Mouse (Mus musculus) MEL (cell line): Measurements from ENCODE around the gene Soat1. TPM values are rescaled to one million over a fixed set of nuclear protein-coding genes. Genes with fewer than 3 reads are reported as not detected.

Experiments
- DNase-seq: peaks from one replicate; pipeline ENCODE4 v3.0.0; 2011; ENCODE audit warnings: low read depth, low spot score
- H3K27ac ChIP-seq: 2 replicates; pipeline ENCODE4 v1.5.1; 2012; ENCODE audit warnings: low read depth, mild to moderate bottlenecking, control low read depth, low read length, moderate library complexity; ENCODE audit not compliant: control insufficient read depth
- H3K27me3 ChIP-seq, 2 experiments: fragments of 150-350 bp in 1 of 2; sonication (generic) in 1 of 2; 2 replicates each; pipeline ENCODE4 v1.6.1; 2012; ENCODE audit warnings: low read length in 2 of 2, mild to moderate bottlenecking in 2 of 2, improper control_type of control experiment in 1 of 2, moderate library complexity in 1 of 2; ENCODE audit not compliant: insufficient read depth in 2 of 2, control insufficient read depth in 1 of 2
- H3K36me3 ChIP-seq, 2 experiments: 2 replicates each; pipeline ENCODE4 v1.6.1; 2012 to 2014; ENCODE audit warnings: low read length in 2 of 2, improper control_type of control experiment in 1 of 2, inconsistent platforms in 1 of 2, mild to moderate bottlenecking in 1 of 2; ENCODE audit not compliant: insufficient read depth in 2 of 2, control insufficient read depth in 1 of 2
- H3K4me1 ChIP-seq, 2 experiments: fragments of 150-350 bp in 1 of 2; sonication (generic) in 1 of 2; 2 replicates each; pipeline ENCODE4 v1.6.1; 2012; ENCODE audit warnings: low read length in 2 of 2, improper control_type of control experiment in 1 of 2, mild to moderate bottlenecking in 1 of 2; ENCODE audit not compliant: insufficient read depth in 2 of 2, control insufficient read depth in 1 of 2
- H3K4me3 ChIP-seq, 2 experiments: fragments of 150-350 bp in 1 of 2; sonication (generic) in 1 of 2; 2 replicates each; pipeline ENCODE4 v1.5.1; 2012; ENCODE audit warnings: low read depth in 2 of 2, low read length in 2 of 2, mild to moderate bottlenecking in 2 of 2, moderate library complexity in 2 of 2, control low read depth in 1 of 2, improper control_type of control experiment in 1 of 2; ENCODE audit not compliant: control insufficient read depth in 1 of 2, insufficient read depth in 1 of 2
- H3K79me2 ChIP-seq: 2 replicates; pipeline ENCODE4 v1.6.1; 2012; ENCODE audit warnings: mild to moderate bottlenecking, low read length, moderate library complexity; ENCODE audit not compliant: control insufficient read depth, poor library complexity, insufficient read depth
- H3K9ac ChIP-seq: 2 replicates; pipeline ENCODE4 v1.6.1; 2012; ENCODE audit warnings: low read depth, mild to moderate bottlenecking, control low read depth, low read length, moderate library complexity; ENCODE audit not compliant: control insufficient read depth, poor library complexity, severe bottlenecking
- H3K9me3 ChIP-seq: fragments of 150-350 bp; sonication (generic); replicated peaks from 2 replicates; pipeline ENCODE4 v1.6.1; 2012; ENCODE audit warnings: mild to moderate bottlenecking, low read length, improper control_type of control experiment, moderate library complexity; ENCODE audit not compliant: insufficient read depth
- CHD1 ChIP-seq: IDR thresholded peaks from 2 replicates; pipeline ENCODE4 v1.6.1; 2012; ENCODE audit warnings: low read depth, mild to moderate bottlenecking, inconsistent platforms, low read length, improper control_type of control experiment
- CHD2 ChIP-seq: IDR thresholded peaks from 2 replicates; pipeline ENCODE4 v1.6.1; 2011; ENCODE audit warnings: low read length, improper control_type of control experiment
- CTCF ChIP-seq, 3 experiments: IDR thresholded peaks in 2 of 3; conservative IDR thresholded peaks in 1 of 3; 2 replicates each; pipeline ENCODE4 v1.5.1; 2011 to 2012; ENCODE audit warnings: low read length in 3 of 3, low read depth in 2 of 3, mild to moderate bottlenecking in 2 of 3, improper control_type of control experiment in 1 of 3, inconsistent platforms in 1 of 3, mixed read lengths in 1 of 3, moderate library complexity in 1 of 3; ENCODE audit not compliant: control insufficient read depth in 1 of 3, insufficient read depth in 1 of 3, poor library complexity in 1 of 3, severe bottlenecking in 1 of 3
- ELF1 ChIP-seq: IDR thresholded peaks from 2 replicates; pipeline ENCODE4 v1.6.1; 2014; ENCODE audit warnings: low read depth, mild to moderate bottlenecking, inconsistent platforms, low read length, improper control_type of control experiment, moderate library complexity
- EP300 ChIP-seq, 2 experiments: IDR thresholded peaks; 2 replicates each; pipeline ENCODE4 v1.6.1; 2011; ENCODE audit warnings: improper control_type of control experiment in 2 of 2, low read length in 2 of 2, low read depth in 1 of 2, mild to moderate bottlenecking in 1 of 2
- ETS1 ChIP-seq: IDR thresholded peaks from 2 replicates; pipeline ENCODE4 v1.6.1; 2012; ENCODE audit warnings: low read depth, mild to moderate bottlenecking, inconsistent platforms, low read length, improper control_type of control experiment, moderate library complexity
- GATA1 ChIP-seq: IDR thresholded peaks from 2 replicates; pipeline ENCODE4 v1.6.1; 2011; ENCODE audit warnings: low read depth, low read length, improper control_type of control experiment
- HCFC1 ChIP-seq: IDR thresholded peaks from 2 replicates; pipeline ENCODE4 v1.6.1; 2012; ENCODE audit warnings: low read depth, mild to moderate bottlenecking, inconsistent platforms, low read length, improper control_type of control experiment, moderate library complexity
- JUND ChIP-seq: IDR thresholded peaks from 2 replicates; pipeline ENCODE4 v1.6.1; 2011; ENCODE audit warnings: low read depth, mild to moderate bottlenecking, improper control_type of control experiment, low read length
- KAT2A ChIP-seq: conservative IDR thresholded peaks from 2 replicates; pipeline ENCODE4 v1.6.1; 2012; ENCODE audit warnings: low read depth, low read length, improper control_type of control experiment, inconsistent platforms
- MAFK ChIP-seq: IDR thresholded peaks from 2 replicates; pipeline ENCODE4 v1.6.1; 2011; ENCODE audit warnings: low read depth, mild to moderate bottlenecking, low read length, improper control_type of control experiment, borderline replicate concordance
- MAX ChIP-seq: IDR thresholded peaks from 2 replicates; pipeline ENCODE4 v1.6.1; 2011; ENCODE audit warnings: low read length, improper control_type of control experiment
- MAZ ChIP-seq: IDR thresholded peaks from 2 replicates; pipeline ENCODE4 v1.6.1; 2012; ENCODE audit warnings: low read depth, mild to moderate bottlenecking, inconsistent platforms, low read length, improper control_type of control experiment
- MXI1 ChIP-seq: IDR thresholded peaks from 2 replicates; pipeline ENCODE4 v1.6.1; 2011; ENCODE audit warnings: mild to moderate bottlenecking, low read depth, low read length, improper control_type of control experiment
- MYC ChIP-seq: IDR thresholded peaks from 2 replicates; pipeline ENCODE4 v1.6.1; 2011; ENCODE audit warnings: low read depth, mild to moderate bottlenecking, low read length, improper control_type of control experiment, moderate library complexity
- NELFE ChIP-seq: IDR thresholded peaks from 2 replicates; pipeline ENCODE4 v1.6.1; 2011; ENCODE audit warnings: low read depth, low read length, improper control_type of control experiment
- NRF1 ChIP-seq: IDR thresholded peaks from 2 replicates; pipeline ENCODE4 v1.6.1; 2014; ENCODE audit warnings: low read depth, mild to moderate bottlenecking, inconsistent platforms, low read length, improper control_type of control experiment, moderate library complexity; ENCODE audit not compliant: poor library complexity, insufficient read depth, severe bottlenecking
- POLR2A ChIP-seq, 2 experiments: IDR thresholded peaks; 2 replicates each; pipeline ENCODE4 v1.6.1; 2011 to 2012; ENCODE audit warnings: low read length in 2 of 2, mild to moderate bottlenecking in 2 of 2, control low read depth in 1 of 2, improper control_type of control experiment in 1 of 2, low read depth in 1 of 2, moderate library complexity in 1 of 2; ENCODE audit not compliant: control insufficient read depth in 1 of 2, insufficient read depth in 1 of 2, poor library complexity in 1 of 2
- POLR2AphosphoS5 ChIP-seq: IDR thresholded peaks from 2 replicates; pipeline ENCODE4 v1.6.1; 2012; ENCODE audit warnings: low read depth, borderline replicate concordance, mild to moderate bottlenecking, inconsistent platforms, low read length, moderate library complexity, mixed read lengths
- RAD21 ChIP-seq: IDR thresholded peaks from 2 replicates; pipeline ENCODE4 v1.6.1; 2011; ENCODE audit warnings: mild to moderate bottlenecking, low read depth, low read length, improper control_type of control experiment
- RCOR1 ChIP-seq: IDR thresholded peaks from 2 replicates; pipeline ENCODE4 v1.6.1; 2012; ENCODE audit warnings: low read depth, mild to moderate bottlenecking, inconsistent platforms, low read length, improper control_type of control experiment
- SIN3A ChIP-seq: IDR thresholded peaks from 2 replicates; pipeline ENCODE4 v1.6.1; 2012; ENCODE audit warnings: low read length, improper control_type of control experiment, inconsistent platforms
- SMC3 ChIP-seq: IDR thresholded peaks from 2 replicates; pipeline ENCODE4 v1.6.1; 2011; ENCODE audit warnings: low read depth, low read length, improper control_type of control experiment
- TBP ChIP-seq: IDR thresholded peaks from 2 replicates; pipeline ENCODE4 v1.8.0; 2011; ENCODE audit warnings: low read depth, low read length, improper control_type of control experiment
- TCF12 ChIP-seq: IDR thresholded peaks from 2 replicates; pipeline ENCODE4 v1.6.1; 2014; ENCODE audit warnings: low read depth, mild to moderate bottlenecking, inconsistent platforms, low read length, improper control_type of control experiment, moderate library complexity
- USF1 ChIP-seq: IDR thresholded peaks from 2 replicates; pipeline ENCODE4 v1.6.1; 2014; ENCODE audit warnings: low read depth, mild to moderate bottlenecking, inconsistent platforms, low read length, improper control_type of control experiment, moderate library complexity
- USF2 ChIP-seq, 2 experiments: IDR thresholded peaks; 2 replicates each; pipeline ENCODE4 v1.6.1; 2011 to 2012; ENCODE audit warnings: improper control_type of control experiment in 2 of 2, low read length in 2 of 2, borderline replicate concordance in 1 of 2, inconsistent platforms in 1 of 2, low read depth in 1 of 2, mild to moderate bottlenecking in 1 of 2; ENCODE audit not compliant: insufficient read depth in 1 of 2
- ZC3H11A ChIP-seq: IDR thresholded peaks from 2 replicates; pipeline ENCODE4 v1.6.1; 2012; ENCODE audit warnings: low read depth, mild to moderate bottlenecking, inconsistent platforms, low read length, improper control_type of control experiment
- ZNF384 ChIP-seq: IDR thresholded peaks from 2 replicates; pipeline ENCODE4 v1.6.1; 2012; ENCODE audit warnings: low read depth, mild to moderate bottlenecking, inconsistent platforms, low read length, improper control_type of control experiment
- polyA plus RNA-seq, 2 experiments: library from polyadenylated mRNA; stranded (reverse) in 1 of 2; unstranded in 1 of 2; fragments of >175 nt in 1 of 2; fragments of >200 nt in 1 of 2; gene quantifications; 2 replicates each; pipeline versions ENCODE4 v1.2.1 to v1.2.4; 2012; ENCODE audit warnings: low replicate concordance in 2 of 2, low read depth in 1 of 2; ENCODE audit not compliant: insufficient read length in 2 of 2, insufficient read depth in 1 of 2, missing spikeins in 1 of 2
- total RNA-seq: library from RNA; depleted of rRNA; stranded (reverse); fragments of 300-350 nt; gene quantifications from 2 replicates; pipeline ENCODE4 v1.2.3, GENCODE M21; 2012

The Soat1 gene
- total and polyA plus RNA-seq, 3 experiments, result 2.7 to 10.5 TPM; not detected in 1

- peak; percentile 93 for DNase-seq
- Histone ChIP-seq H3K4me3 (peak within 1 kb of the TSS; percentile 55 to 88), H3K9me3 (no peaks in the 10 kb centered on the region), H3K9ac (peak within 1 kb of the TSS; percentile 66), H3K27ac (peak within 1 kb of the TSS; percentile 86), H3K79me2 (no peaks in the 10 kb centered on the region), H3K36me3 (peaks cover 0 to 11% of the 10 kb centered on the region in 2 experiments; a peak in 2 of 4 replicates), H3K4me1 (peaks cover 0 to 19% of the 10 kb centered on the region in 2 experiments; a peak in 3 of 4 replicates), H3K27me3 (no peaks in the 10 kb centered on the region)
- TF ChIP-seq MAZ, result peak; percentile 77; the same call in 1 of the 2 replicates
- peak; percentile 80 for TF ChIP-seq NRF1
- TF ChIP-seq TBP, result peak; percentile 54; the same call in 1 of the 2 replicates
- TF ChIP-seq MAX, result peak; percentile 51; the same call in 1 of the 2 replicates
- peak; percentile 96 for TF ChIP-seq ELF1
- 0 out of 2 replicates have a peak, but pooled peaks have one; percentile 43 for TF ChIP-seq TCF12
- no peak for TF ChIP-seq MAFK
- peak; percentile 67 for TF ChIP-seq MXI1
- TF ChIP-seq POLR2A (IDR thresholded peaks at IDR 0.05; ENCODE audit: control insufficient read depth in 1 of 2, insufficient read depth in 1 of 2, low read depth in 1 of 2, low read length in 2 of 2, poor library complexity in 1 of 2), result peak in 1 of 2 experiments; percentile 79; a peak in 2 of 4 replicates
- no peak for TF ChIP-seq CTCF (IDR thresholded peaks at IDR 0.05 in 2 of 3, conservative IDR thresholded peaks at IDR 0.05 in 1 of 3; ENCODE audit: control insufficient read depth in 1 of 3, insufficient read depth in 1 of 3, low read depth in 2 of 3, low read length in 3 of 3, poor library complexity in 1 of 3, severe bottlenecking in 1 of 3)
- no peak for TF ChIP-seq RAD21
- TF ChIP-seq RCOR1, result peak; percentile 34; the same call in 1 of the 2 replicates
- peak; percentile 61; the same call in 1 of the 2 replicates for TF ChIP-seq HCFC1
- TF ChIP-seq SIN3A, result peak; percentile 93
- peak; percentile 72 for TF ChIP-seq NELFE
Observed at GRCm38 (mm10) chr1:156420671-156421297, 53.3 kb downstream of the Soat1 start, which contains the start of gene Axdnd1. TSS of gene Axdnd1 (minus strand) at chr1:156421159.

- Histone ChIP-seq H3K9me3 (no peaks in the 10 kb centered on the region), H3K79me2 (no peaks in the 10 kb centered on the region), H3K4me3 (no peak overlapping the region), H3K9ac (no peak overlapping the region), H3K36me3 (peaks cover 0 to 13% of the 10 kb centered on the region in 2 experiments; a peak in 2 of 4 replicates), H3K27me3 (no peaks in the 10 kb centered on the region), H3K27ac (no peak overlapping the region), H3K4me1 (peaks cover 4 to 8% of the 10 kb centered on the region in 2 experiments; a peak in 3 of 4 replicates)
- DNase-seq, result peak; percentile 82
- no peak for TF ChIP-seq ZNF384
- TF ChIP-seq ETS1, result no peak
- no peak for TF ChIP-seq TBP
- no peak for TF ChIP-seq USF2 (IDR thresholded peaks at IDR 0.05; ENCODE audit: borderline replicate concordance in 1 of 2, insufficient read depth in 1 of 2, low read depth in 1 of 2, low read length in 2 of 2)
- TF ChIP-seq SMC3, result peak; percentile 74
- TF ChIP-seq NRF1, result no peak
- TF ChIP-seq CHD2, result no peak
- no peak for TF ChIP-seq EP300 (IDR thresholded peaks at IDR 0.05; ENCODE audit: low read depth in 1 of 2, low read length in 2 of 2)
- peak in 2 of 3 experiments; percentile 51 to 80; a peak in 4 of 6 replicates for TF ChIP-seq CTCF (IDR thresholded peaks at IDR 0.05 in 2 of 3, conservative IDR thresholded peaks at IDR 0.05 in 1 of 3; ENCODE audit: control insufficient read depth in 1 of 3, insufficient read depth in 1 of 3, low read depth in 2 of 3, low read length in 3 of 3, poor library complexity in 1 of 3, severe bottlenecking in 1 of 3)
- no peak for TF ChIP-seq USF1
- no peak for TF ChIP-seq CHD1
- no peak for TF ChIP-seq JUND
- TF ChIP-seq RCOR1, result no peak
- peak; percentile 56 for TF ChIP-seq ZC3H11A
- no peak for TF ChIP-seq TCF12
- TF ChIP-seq KAT2A, result no peak
- TF ChIP-seq RAD21, result peak; percentile 79
- no peak for TF ChIP-seq MXI1
- TF ChIP-seq POLR2AphosphoS5, result no peak
- 0 out of 2 replicates have a peak, but pooled peaks have one; percentile 25 for TF ChIP-seq SIN3A
- no peak for TF ChIP-seq GATA1
- no peak for TF ChIP-seq MYC
Observed at GRCm38 (mm10) chr1:156418170-156418569, 56.0 kb downstream of the Soat1 start.
